Mouse (Mus musculus) right cerebral cortex, postnatal 36 days (tissue): ENCODE data around the gene Nr2c2.
"Not testable (repeated sequence)": the region's sequence is repeated elsewhere in the genome, so short reads cannot be mapped to it uniquely, and the experiment has no call there.

Source experiments
- DNase-seq, 2 experiments: peaks; one replicate each; pipeline ENCODE4 v3.0.0; 2022; ENCODE audit warnings: low spot score in 2 of 2, mixed read lengths in 1 of 2

The Nr2c2 gene

GRCm38 (mm10) chr6:92091130-92091591 lies at the start of gene Nr2c2:
TSS of gene Nr2c2 (plus strand) at chr6:92091390.
- DNase-seq = peak; percentile 76 to 82

GRCm38 (mm10) chr6:92042055-92042454 lies 49.1 kb upstream of the Nr2c2 start:
- peak in 1 of 2 experiments; percentile 15 for DNase-seq

GRCm38 (mm10) chr6:92042850-92043249 lies 48.3 kb upstream of the Nr2c2 start:
- no peak for DNase-seq

- no peak for DNase-seq
These were observed 33.4 kb upstream of the Nr2c2 start for GRCm38 (mm10) chr6:92057768-92058167.

GRCm38 (mm10) chr6:92061725-92062124 lies 29.5 kb upstream of the Nr2c2 start:
- no peak for DNase-seq

- DNase-seq = no peak
These were observed 27.7 kb upstream of the Nr2c2 start for GRCm38 (mm10) chr6:92063452-92063851.

- no peak for DNase-seq
These were observed 27.1 kb upstream of the Nr2c2 start for GRCm38 (mm10) chr6:92064101-92064500.

- no peak for DNase-seq
These were observed 25.3 kb upstream of the Nr2c2 start for GRCm38 (mm10) chr6:92065721-92066496.

GRCm38 (mm10) chr6:92067146-92067790 lies 23.9 kb upstream of the Nr2c2 start:
- peak; percentile 25 to 51 for DNase-seq

GRCm38 (mm10) chr6:92071121-92071839 lies 19.9 kb upstream of the Nr2c2 start:
- DNase-seq = no peak

- DNase-seq = no peak
These were observed 10.5 kb upstream of the Nr2c2 start for GRCm38 (mm10) chr6:92080730-92081129.

GRCm38 (mm10) chr6:92082756-92083155 lies 8.4 kb upstream of the Nr2c2 start:
- DNase-seq = no peak

GRCm38 (mm10) chr6:92084932-92085331 lies 6.3 kb upstream of the Nr2c2 start:
- no peak for DNase-seq

- not testable (repeated sequence) for DNase-seq
These were observed 2.0 kb upstream of the Nr2c2 start for GRCm38 (mm10) chr6:92089141-92089540.

GRCm38 (mm10) chr6:92089982-92090381 lies 1.2 kb upstream of the Nr2c2 start:
- no peak for DNase-seq

- DNase-seq = no peak
These were observed 693 bp upstream of the Nr2c2 start for GRCm38 (mm10) chr6:92090497-92090896.

- peak; percentile 98 to 100 for DNase-seq
These were observed 738 bp downstream of the Nr2c2 start for GRCm38 (mm10) chr6:92091767-92092489.

GRCm38 (mm10) chr6:92092737-92093136 lies 1.5 kb downstream of the Nr2c2 start:
- DNase-seq = no peak

GRCm38 (mm10) chr6:92093869-92094268 lies 2.7 kb downstream of the Nr2c2 start:
- DNase-seq = no peak

- no peak for DNase-seq
These were observed 9.6 kb downstream of the Nr2c2 start for GRCm38 (mm10) chr6:92100679-92101360.

GRCm38 (mm10) chr6:92124547-92124946 lies 33.4 kb downstream of the Nr2c2 start:
- DNase-seq = peak in 1 of 2 experiments; percentile 12
